Mouse (Mus musculus) stomach, embryonic 14.5 days (tissue): ENCODE results near the gene Mllt6. TPM values are rescaled to one million over a fixed set of nuclear protein-coding genes. Genes with fewer than 3 reads are reported as not detected.
"Not testable (repeated sequence)": the region's sequence is repeated elsewhere in the genome, so short reads cannot be mapped to it uniquely, and the experiment has no call there.

Source experiments
- ATAC-seq: fragments of 200-750 bp; cut with Nextera tagmentation; 2 replicates; pipeline ENCODE4 v1.8.0; 2017; ENCODE audit warnings: low read depth, moderate TSS enrichment; ENCODE audit not compliant: insufficient number of reproducible peaks, insufficient read depth, low FRiP score
- H3K27ac ChIP-seq: fragments of 300-500 bp; sonication (generic); 2 replicates; pipeline ENCODE4 v1.5.1; 2014; ENCODE audit warnings: mild to moderate bottlenecking, low read length, moderate library complexity, mixed read lengths
- H3K27me3 ChIP-seq: fragments of 300-500 bp; sonication (generic); 2 replicates; pipeline ENCODE4 v1.6.1; 2014; ENCODE audit warnings: low read length, control low read depth, mixed read lengths; ENCODE audit not compliant: control insufficient read depth, insufficient read depth
- H3K36me3 ChIP-seq: fragments of 300-500 bp; sonication (generic); 2 replicates; pipeline ENCODE4 v1.6.1; 2014; ENCODE audit warnings: mild to moderate bottlenecking, control low read depth, low read length, moderate library complexity, mixed read lengths; ENCODE audit not compliant: control insufficient read depth, insufficient read depth
- H3K4me1 ChIP-seq: fragments of 300-500 bp; sonication (generic); 2 replicates; pipeline ENCODE4 v1.6.1; 2014; ENCODE audit warnings: low read length, control low read depth, mixed read lengths; ENCODE audit not compliant: control insufficient read depth, insufficient read depth
- H3K4me2 ChIP-seq: fragments of 300-500 bp; sonication (generic); replicated peaks from 2 replicates; pipeline ENCODE4 v1.6.1; 2014; ENCODE audit warnings: low read depth, low read length, control low read depth
- H3K4me3 ChIP-seq: fragments of 300-500 bp; sonication (generic); 2 replicates; pipeline ENCODE4 v1.5.1; 2014; ENCODE audit warnings: low read depth, low read length, control low read depth
- H3K9ac ChIP-seq: fragments of 300-500 bp; sonication (generic); replicated peaks from 2 replicates; pipeline ENCODE4 v1.6.1; 2014; ENCODE audit warnings: low read depth, mild to moderate bottlenecking, control low read depth, low read length, moderate library complexity, mixed read lengths
- H3K9me3 ChIP-seq: fragments of 300-500 bp; sonication (generic); 2 replicates; pipeline ENCODE4 v1.6.1; 2016; ENCODE audit warnings: low read depth, low read length, control low read depth; ENCODE audit not compliant: control insufficient read depth
- WGBS: fragments of 180-500 bp; shearing (Covaris S2); extraction: QIAGEN DNeasy Blood & Tissue Kit; methylation state at CpG from one replicate; pipeline ENCODE4 v1.1.7; 2014; 5-methylcytosine and 5-hydroxymethylcytosine counted together
- polyA plus RNA-seq: library from polyadenylated mRNA; unstranded; fragments of >200 nt; fragmentation: Nextera tagmentation; extraction: Ambion mirVana; gene quantifications from 2 replicates; pipeline ENCODE4 v1.2.1, GENCODE M21; 2014

Gene Mllt6
- polyA plus RNA-seq, 1 experiment from 2014 or later, result 4.3 TPM

DNA sequence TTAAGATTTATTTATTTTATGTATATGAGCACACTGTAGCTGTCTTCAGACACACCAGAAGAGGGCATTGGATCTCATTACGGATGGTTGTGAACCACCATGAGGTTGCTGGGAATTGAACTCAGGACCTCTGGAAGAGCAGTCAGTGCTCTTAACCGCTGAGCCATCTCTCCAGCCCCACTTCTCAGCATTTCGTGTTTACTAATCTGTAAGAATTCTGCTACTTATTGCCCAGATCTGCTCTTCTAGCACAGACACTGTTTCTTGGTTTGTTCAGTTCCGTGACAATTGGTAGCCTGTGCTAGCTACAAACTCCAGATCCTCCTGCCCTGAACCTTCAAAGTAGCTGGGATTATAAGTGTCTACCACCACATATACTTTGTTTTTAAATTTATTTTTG is 30.8 kb upstream of the Mllt6 start:
- 87% methylated on average over 4 of the region's 4 CpGs for WGBS
- not testable (repeated sequence) for H3K27ac ChIP-seq, H3K9ac ChIP-seq, H3K4me2 ChIP-seq, ATAC-seq, H3K4me3 ChIP-seq, H3K36me3 ChIP-seq, H3K9me3 ChIP-seq
- Histone ChIP-seq H3K4me1 (peaks cover 11% of the 10 kb centered on the region; the same call in 1 of the 2 replicates), H3K27me3 (peaks cover 23% of the 10 kb centered on the region)

DNA sequence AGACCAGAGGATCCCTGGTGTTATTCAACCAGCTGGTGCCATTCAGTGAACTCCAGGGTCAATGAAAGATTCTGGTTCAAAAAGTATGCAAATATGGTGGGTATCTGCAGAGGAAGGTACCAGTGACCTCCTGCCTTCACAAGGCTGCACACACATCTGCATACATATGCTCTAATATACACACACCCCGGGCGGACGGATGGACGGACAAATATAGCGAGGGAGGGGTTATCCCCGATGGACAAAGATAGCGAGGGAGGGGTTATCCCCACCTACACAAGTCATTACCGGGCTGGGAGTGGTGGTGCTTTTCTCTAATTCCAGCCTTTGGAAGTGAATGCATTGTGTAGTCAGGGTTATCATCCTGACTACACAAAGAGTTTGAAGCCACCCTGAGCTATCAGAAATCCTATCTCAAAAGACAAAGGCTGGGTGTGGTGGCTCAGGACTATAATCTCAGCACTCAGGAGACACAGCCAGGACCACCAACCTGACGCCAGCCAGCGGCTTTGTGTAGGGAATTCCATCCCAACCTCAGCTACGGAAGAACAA is 27.7 kb upstream of the Mllt6 start:
- Histone ChIP-seq H3K4me3 (no peak overlapping the region), H3K9me3 (no peaks in the 10 kb centered on the region), H3K4me1 (no peaks in the 10 kb centered on the region), H3K27me3 (peaks cover 7% of the 10 kb centered on the region; the same call in 1 of the 2 replicates), H3K36me3 (no peaks in the 10 kb centered on the region), H3K27ac (no peak overlapping the region), H3K9ac (no peak overlapping the region), H3K4me2 (no peak overlapping the region)
- 57% methylated on average over 11 of the region's 11 CpGs for WGBS
- ATAC-seq, result no peak

- H3K9ac ChIP-seq, result no peak overlapping the region
- H3K9me3 ChIP-seq, result no peaks in the 10 kb centered on the region
- H3K36me3 ChIP-seq, result no peaks in the 10 kb centered on the region
- no peaks in the 10 kb centered on the region for H3K4me1 ChIP-seq
- no peaks in the 10 kb centered on the region for H3K27me3 ChIP-seq
- no peak overlapping the region for H3K4me2 ChIP-seq
- WGBS, result 54% methylated on average over 8 of the region's 8 CpGs
- H3K27ac ChIP-seq, result no peak overlapping the region
- no peak overlapping the region for H3K4me3 ChIP-seq
- ATAC-seq, result no peak
Measured at GRCm38 (mm10) chr11:97641668-97642067, 21.5 kb upstream of the Mllt6 start.

GRCm38 (mm10) chr11:97642746-97643145 is 20.5 kb upstream of the Mllt6 start:
- Histone ChIP-seq H3K27ac (no peak overlapping the region), H3K4me1 (no peaks in the 10 kb centered on the region), H3K9me3 (no peaks in the 10 kb centered on the region), H3K36me3 (no peaks in the 10 kb centered on the region), H3K9ac (no peak overlapping the region), H3K27me3 (no peaks in the 10 kb centered on the region), H3K4me2 (no peak overlapping the region), H3K4me3 (no peak overlapping the region)
- 48% methylated on average over 2 of the region's 2 CpGs for WGBS
- ATAC-seq, result no peak

DNA sequence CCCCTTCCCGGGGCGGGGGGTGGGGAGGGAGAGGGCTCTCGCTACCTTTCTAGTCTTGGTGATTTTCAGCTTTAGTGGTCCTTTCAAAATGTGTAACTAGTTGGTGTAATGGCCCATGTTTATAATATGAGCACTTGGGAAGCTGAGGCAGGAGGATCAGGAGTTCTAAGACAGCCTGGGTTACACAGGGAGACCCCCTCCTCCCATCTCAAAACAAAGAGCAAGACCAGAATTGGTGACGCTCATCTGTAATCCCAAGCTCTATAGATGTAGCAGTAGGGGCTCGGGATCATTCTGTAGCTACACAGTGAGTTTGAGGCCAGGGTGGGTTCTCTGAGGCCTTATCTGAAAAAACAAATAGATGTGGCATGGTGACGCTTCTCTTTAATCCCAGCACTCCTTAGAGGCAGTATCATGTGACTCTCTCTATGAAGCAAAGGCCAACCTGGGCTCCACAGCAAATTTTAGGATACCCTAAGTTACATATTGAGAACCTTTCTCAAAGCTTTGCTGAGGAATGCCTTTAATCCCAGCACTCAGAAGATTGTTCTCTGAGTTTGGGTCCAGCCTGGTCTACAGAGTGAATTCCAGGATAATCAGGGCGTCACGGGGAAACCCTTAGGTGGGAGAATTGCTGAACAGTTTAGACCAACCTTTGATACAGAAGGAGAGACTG is 19.7 kb upstream of the Mllt6 start:
- Histone ChIP-seq H3K4me3 (no peak overlapping the region), H3K9ac (no peak overlapping the region), H3K27ac (no peak overlapping the region), H3K4me1 (no peaks in the 10 kb centered on the region), H3K27me3 (no peaks in the 10 kb centered on the region), H3K36me3 (no peaks in the 10 kb centered on the region), H3K9me3 (no peaks in the 10 kb centered on the region), H3K4me2 (no peak overlapping the region)
- 75% methylated on average over 8 of the region's 8 CpGs for WGBS
- no peak for ATAC-seq

GRCm38 (mm10) chr11:97644834-97645233 is 18.4 kb upstream of the Mllt6 start:
- no peak for ATAC-seq
- H3K4me3 ChIP-seq, result no peak overlapping the region
- WGBS, result 6% methylated on average over 6 of the region's 6 CpGs
- no peak overlapping the region for H3K9ac ChIP-seq
- H3K27me3 ChIP-seq, result no peaks in the 10 kb centered on the region
- no peaks in the 10 kb centered on the region for H3K4me1 ChIP-seq
- H3K9me3 ChIP-seq, result no peaks in the 10 kb centered on the region
- no peak overlapping the region for H3K4me2 ChIP-seq
- no peaks in the 10 kb centered on the region for H3K36me3 ChIP-seq
- no peak overlapping the region for H3K27ac ChIP-seq

DNA sequence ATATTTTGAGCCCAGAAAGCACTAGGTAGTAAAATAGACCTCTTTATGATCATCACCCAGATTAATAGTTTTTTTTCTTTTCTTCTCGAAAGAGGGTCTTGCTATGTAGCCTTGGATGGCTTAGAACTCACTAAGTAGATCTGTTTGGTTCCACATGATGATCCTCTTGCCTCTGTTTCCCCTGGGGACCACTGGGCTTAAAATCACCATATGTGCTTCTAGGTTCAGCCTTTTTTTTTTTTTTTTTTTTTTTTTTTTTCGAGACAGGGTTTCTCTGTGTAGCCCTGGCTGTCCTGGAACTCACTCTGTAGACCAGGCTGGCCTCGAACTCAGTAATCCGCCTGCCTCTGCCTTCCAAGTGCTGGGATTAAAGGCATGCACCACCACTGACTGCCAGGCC is 14.7 kb upstream of the Mllt6 start:
- not testable (repeated sequence) for ATAC-seq, H3K9me3 ChIP-seq, H3K4me2 ChIP-seq, H3K27ac ChIP-seq, H3K4me3 ChIP-seq, H3K27me3 ChIP-seq, H3K4me1 ChIP-seq, H3K9ac ChIP-seq, H3K36me3 ChIP-seq
- WGBS, result 88% methylated on average over 3 of the region's 4 CpGs

DNA sequence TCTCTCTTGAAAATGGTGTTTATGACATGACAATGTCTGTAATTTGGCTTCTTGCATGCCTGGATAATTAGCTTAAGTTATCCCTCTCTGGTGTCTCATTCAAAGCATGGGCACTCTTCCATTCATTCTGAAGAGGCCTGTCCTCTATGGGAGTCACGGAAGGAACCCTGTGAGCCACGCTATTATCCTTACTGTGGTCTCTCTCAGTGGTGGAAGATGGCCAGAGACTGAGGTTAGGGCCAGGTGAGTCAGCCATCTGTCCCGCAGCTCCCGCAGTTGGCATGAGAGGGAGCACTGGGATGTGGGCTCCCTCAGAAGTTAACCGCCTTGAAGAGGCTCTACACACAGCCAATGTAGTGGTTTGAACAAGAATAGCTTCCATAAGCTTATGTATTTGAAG is 12.9 kb upstream of the Mllt6 start:
- Histone ChIP-seq H3K4me3 (no peak overlapping the region), H3K4me1 (no peaks in the 10 kb centered on the region), H3K27ac (no peak overlapping the region), H3K4me2 (no peak overlapping the region), H3K9me3 (no peaks in the 10 kb centered on the region), H3K36me3 (no peaks in the 10 kb centered on the region), H3K27me3 (no peaks in the 10 kb centered on the region), H3K9ac (no peak overlapping the region)
- 60% methylated on average over 5 of the region's 5 CpGs for WGBS
- no peak for ATAC-seq

DNA sequence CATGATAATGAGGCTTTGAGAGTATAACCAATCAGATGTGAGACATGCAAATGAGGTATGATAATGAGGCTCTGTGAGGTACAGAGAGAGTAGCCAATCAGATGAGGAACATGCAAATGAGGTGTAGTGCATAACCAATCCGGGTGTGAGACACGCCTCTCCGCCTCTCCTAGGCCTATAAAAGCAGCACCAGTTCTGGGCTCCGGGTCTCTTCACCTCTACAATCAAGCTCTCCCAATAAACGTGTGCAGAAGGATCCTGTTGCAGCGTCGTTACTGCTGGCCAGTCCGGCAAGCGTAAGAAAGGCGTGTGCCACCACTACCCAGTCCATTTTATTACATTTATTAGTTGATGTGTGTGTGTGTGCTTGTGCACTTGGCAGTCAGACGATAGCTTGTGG is 9.8 kb upstream of the Mllt6 start:
- not testable (repeated sequence) for H3K27ac ChIP-seq, ATAC-seq, H3K9ac ChIP-seq, H3K4me2 ChIP-seq, H3K27me3 ChIP-seq, H3K4me1 ChIP-seq, H3K4me3 ChIP-seq, H3K9me3 ChIP-seq, H3K36me3 ChIP-seq
- 93% methylated on average over 11 of the region's 11 CpGs for WGBS
